Comparison of ENCODE assay signal across 11 mouse cellular contexts in genomic region chr5:68112430-68113036, GRCm38 (mm10).
A peak's percentile ranks its signal among the peaks of the same experiment; 100 is the strongest.
DNase-seq lines count a peak whose midpoint lies in the region; ATAC-seq and TF ChIP-seq lines count a peak whose summit lies in the region.
"Had no signal": no experiment of that assay in that cellular context is flagged by ENCODE, and none has a peak within 500 bp of the region (broad histone marks: within the 10 kb centered on the region; RNA-seq: fewer than 3 reads in every experiment).

No protein-coding gene starts in this region.

- no peak for ATAC-seq in forebrain, embryonic 14.5 days
- no peak for ATAC-seq in forebrain, embryonic 15.5 days (replicated peaks)
- ATAC-seq in midbrain, embryonic 14.5 days (ENCODE audit: low FRiP score, low TSS enrichment) = no peak
- no peak for ATAC-seq in stomach, postnatal 0 days (ENCODE audit: low FRiP score, low TSS enrichment)
- ATAC-seq in liver, postnatal 0 days = no peak

- no peaks in the 10 kb centered on the region for H3K9me3 ChIP-seq in forebrain, embryonic 14.5 days (replicated peaks; ENCODE audit: control insufficient read depth, low read length)
- no peaks in the 10 kb centered on the region for H3K9me3 ChIP-seq in forebrain, embryonic 15.5 days
- no peaks in the 10 kb centered on the region for H3K9me3 ChIP-seq in midbrain, embryonic 14.5 days (ENCODE audit: control insufficient read depth, low read length)
- no peaks in the 10 kb centered on the region for H3K9me3 ChIP-seq in midbrain, embryonic 10.5 days (replicated peaks)
- H3K9me3 ChIP-seq in stomach, postnatal 0 days (ENCODE audit: control insufficient read depth, low read length) = no peaks in the 10 kb centered on the region
- H3K9me3 ChIP-seq in liver, postnatal 0 days (ENCODE audit: low read length) = no peaks in the 10 kb centered on the region
- H3K9me3 ChIP-seq: limb, embryonic 12.5 days; neural tube, embryonic 12.5 days had no signal

- H3K9ac ChIP-seq in forebrain, embryonic 14.5 days (ENCODE audit: low read length) = no peak overlapping the region
- no peak overlapping the region for H3K9ac ChIP-seq in forebrain, embryonic 15.5 days (replicated peaks)
- no peak overlapping the region for H3K9ac ChIP-seq in midbrain, embryonic 14.5 days (replicated peaks; ENCODE audit: low read length)
- no peak overlapping the region for H3K9ac ChIP-seq in stomach, postnatal 0 days (ENCODE audit: low read length)
- H3K9ac ChIP-seq in liver, postnatal 0 days (replicated peaks) = no peak overlapping the region
- H3K9ac ChIP-seq: limb, embryonic 12.5 days; neural tube, embryonic 12.5 days had no signal

- H3K36me3 ChIP-seq in forebrain, embryonic 14.5 days (ENCODE audit: control insufficient read depth, insufficient read depth, low read length) = no peaks in the 10 kb centered on the region
- no peaks in the 10 kb centered on the region for H3K36me3 ChIP-seq in forebrain, embryonic 15.5 days
- H3K36me3 ChIP-seq in midbrain, embryonic 14.5 days (ENCODE audit: control insufficient read depth, insufficient read depth, low read length) = no peaks in the 10 kb centered on the region
- no peaks in the 10 kb centered on the region for H3K36me3 ChIP-seq in midbrain, embryonic 10.5 days
- H3K36me3 ChIP-seq in stomach, postnatal 0 days (ENCODE audit: control insufficient read depth, insufficient read depth, low read length) = no peaks in the 10 kb centered on the region
- no peaks in the 10 kb centered on the region for H3K36me3 ChIP-seq in liver, postnatal 0 days (replicated peaks; ENCODE audit: insufficient read depth, low read length)
- H3K36me3 ChIP-seq: limb, embryonic 12.5 days; neural tube, embryonic 12.5 days had no signal

- H3K4me2 ChIP-seq in forebrain, embryonic 14.5 days (ENCODE audit: low read length) = no peak overlapping the region
- no peak overlapping the region for H3K4me2 ChIP-seq in forebrain, embryonic 15.5 days (replicated peaks)
- H3K4me2 ChIP-seq in midbrain, embryonic 14.5 days (ENCODE audit: low read length) = no peak overlapping the region
- H3K4me2 ChIP-seq in stomach, postnatal 0 days (replicated peaks; ENCODE audit: low read depth) = no peak overlapping the region
- no peak overlapping the region for H3K4me2 ChIP-seq in liver, postnatal 0 days (ENCODE audit: low read depth, low read length)
- H3K4me2 ChIP-seq: limb, embryonic 12.5 days; neural tube, embryonic 12.5 days had no signal

- H3K27ac ChIP-seq in forebrain, embryonic 14.5 days (ENCODE audit: low read depth, low read length) = no peak overlapping the region
- H3K27ac ChIP-seq in forebrain, embryonic 15.5 days (replicated peaks) = no peak overlapping the region
- no peak overlapping the region for H3K27ac ChIP-seq in midbrain, embryonic 14.5 days (replicated peaks; ENCODE audit: low read depth, low read length)
- H3K27ac ChIP-seq in midbrain, embryonic 10.5 days (replicated peaks) = no peak overlapping the region
- no peak overlapping the region for H3K27ac ChIP-seq in stomach, postnatal 0 days (replicated peaks)
- H3K27ac ChIP-seq in liver, postnatal 0 days (ENCODE audit: low read depth) = no peak overlapping the region
- H3K27ac ChIP-seq: limb, embryonic 12.5 days; neural tube, embryonic 12.5 days had no signal

- no peaks in the 10 kb centered on the region for H3K27me3 ChIP-seq in forebrain, embryonic 14.5 days (replicated peaks; ENCODE audit: control insufficient read depth, insufficient read depth, low read length)
- no peaks in the 10 kb centered on the region for H3K27me3 ChIP-seq in forebrain, embryonic 15.5 days
- no peaks in the 10 kb centered on the region for H3K27me3 ChIP-seq in midbrain, embryonic 14.5 days (ENCODE audit: control insufficient read depth, insufficient read depth, low read length)
- H3K27me3 ChIP-seq in midbrain, embryonic 10.5 days (ENCODE audit: low read depth, poor library complexity, severe bottlenecking) = no peaks in the 10 kb centered on the region
- H3K27me3 ChIP-seq in stomach, postnatal 0 days (ENCODE audit: control insufficient read depth, insufficient read depth, low read length) = no peaks in the 10 kb centered on the region
- H3K27me3 ChIP-seq in liver, postnatal 0 days (ENCODE audit: insufficient read depth, low read length) = no peaks in the 10 kb centered on the region
- H3K27me3 ChIP-seq: limb, embryonic 12.5 days; neural tube, embryonic 12.5 days had no signal

- DNase-seq in forebrain, embryonic 14.5 days (ENCODE audit: low spot score) = peak; percentile 50
- peak; percentile 77 for DNase-seq in midbrain, embryonic 14.5 days
- DNase-seq in midbrain, embryonic 10.5 days (ENCODE audit: low spot score) = no peak
- peak; percentile 47 for DNase-seq in layer of hippocampus, adult 9-10 months (ENCODE audit: low spot score)
- no peak for DNase-seq in stomach, postnatal 0 days (ENCODE audit: low spot score)
- DNase-seq in liver, postnatal 0 days = no peak
- no peak for DNase-seq in T-cell, adult 2 months (ENCODE audit: low spot score)
- DNase-seq: gastrocnemius, postnatal 36 days had no signal

- TF ChIP-seq CTCF in stomach, postnatal 0 days (IDR thresholded peaks at IDR 0.05; ENCODE audit: low read depth) = peak; percentile 38
- TF ChIP-seq CTCF in liver, postnatal 0 days (IDR thresholded peaks at IDR 0.05; ENCODE audit: low read depth) = no peak

- 69% methylated on average over 6 of the region's 6 CpGs for WGBS in forebrain, embryonic 14.5 days
- 63% methylated on average over 6 of the region's 6 CpGs for WGBS in forebrain, embryonic 15.5 days
- 58% methylated on average over 6 of the region's 6 CpGs for whole genome bisulfite sequencing in midbrain, embryonic 14.5 days
- 67% methylated on average over 6 of the region's 6 CpGs for WGBS in midbrain, embryonic 10.5 days
- 59% methylated on average over 6 of the region's 6 CpGs for WGBS in stomach, postnatal 0 days
- WGBS in liver, postnatal 0 days (ENCODE audit: insufficient replicate concordance) = 51% methylated on average over 6 of the region's 6 CpGs

- H3K4me1 ChIP-seq in forebrain, embryonic 14.5 days (ENCODE audit: control insufficient read depth, insufficient read depth, low read length) = no peaks in the 10 kb centered on the region
- no peaks in the 10 kb centered on the region for H3K4me1 ChIP-seq in forebrain, embryonic 15.5 days
- H3K4me1 ChIP-seq in midbrain, embryonic 14.5 days (ENCODE audit: control insufficient read depth, insufficient read depth, low read length) = no peaks in the 10 kb centered on the region
- no peaks in the 10 kb centered on the region for H3K4me1 ChIP-seq in midbrain, embryonic 10.5 days
- no peaks in the 10 kb centered on the region for H3K4me1 ChIP-seq in stomach, postnatal 0 days (replicated peaks; ENCODE audit: control insufficient read depth, insufficient read depth)
- no peaks in the 10 kb centered on the region for H3K4me1 ChIP-seq in liver, postnatal 0 days (ENCODE audit: insufficient read depth)
- H3K4me1 ChIP-seq: limb, embryonic 12.5 days; neural tube, embryonic 12.5 days had no signal

- no peak for TF ChIP-seq EP300 in stomach, postnatal 0 days (optimal IDR thresholded peaks at IDR 0.05)
- TF ChIP-seq EP300 in liver, postnatal 0 days (IDR thresholded peaks at IDR 0.05; ENCODE audit: low read depth) = no peak

- H3K4me3 ChIP-seq in forebrain, embryonic 14.5 days (ENCODE audit: low read depth, low read length) = no peak overlapping the region
- no peak overlapping the region for H3K4me3 ChIP-seq in forebrain, embryonic 15.5 days
- H3K4me3 ChIP-seq in midbrain, embryonic 14.5 days (replicated peaks; ENCODE audit: low read depth, low read length) = no peak overlapping the region
- no peak overlapping the region for H3K4me3 ChIP-seq in midbrain, embryonic 10.5 days
- no peak overlapping the region for H3K4me3 ChIP-seq in stomach, postnatal 0 days (ENCODE audit: low read depth, low read length)
- no peak overlapping the region for H3K4me3 ChIP-seq in liver, postnatal 0 days (ENCODE audit: low read depth, low read length)
- H3K4me3 ChIP-seq: limb, embryonic 12.5 days; neural tube, embryonic 12.5 days had no signal

Comparison
In these comparisons a context has a peak if more than half of its experiments do, and no peak if none do; other contexts are left out.
1. DNase-seq: peak in forebrain, embryonic 14.5 days (single experiment), midbrain, embryonic 14.5 days (single experiment) and layer of hippocampus, adult 9-10 months (single experiment); none in midbrain, embryonic 10.5 days (single experiment), stomach, postnatal 0 days (single experiment), liver, postnatal 0 days (single experiment) and T-cell, adult 2 months (single experiment).